Mouse (Mus musculus) forebrain, embryonic 10.5 days (tissue): ENCODE results near the gene Rufy1. TPM values are rescaled to one million over a fixed set of nuclear protein-coding genes. Genes with fewer than 3 reads are reported as not detected.

Experiments used
- DNase-seq: peaks from one replicate; pipeline ENCODE4 v3.0.0-alpha.2; 2017; ENCODE audit warnings: low spot score; ENCODE audit errors: extremely low spot score
- H3K27ac ChIP-seq: fragments of 300-500 bp; sonication (generic); 2 replicates; pipeline ENCODE4 v1.5.1; 2016; ENCODE audit warnings: mild to moderate bottlenecking
- H3K27me3 ChIP-seq: fragments of 300-500 bp; sonication (generic); 2 replicates; pipeline ENCODE4 v1.6.1; 2016; ENCODE audit warnings: mild to moderate bottlenecking; ENCODE audit not compliant: poor library complexity, severe bottlenecking
- H3K36me3 ChIP-seq: fragments of 300-500 bp; sonication (generic); replicated peaks from 2 replicates; pipeline ENCODE4 v1.6.1; 2016; ENCODE audit warnings: mild to moderate bottlenecking, moderate library complexity
- H3K4me1 ChIP-seq: fragments of 300-500 bp; sonication (generic); 2 replicates; pipeline ENCODE4 v1.6.1; 2016
- H3K4me3 ChIP-seq: fragments of 300-500 bp; sonication (generic); 2 replicates; pipeline ENCODE4 v1.5.1; 2016; ENCODE audit warnings: mild to moderate bottlenecking, moderate library complexity
- H3K9me3 ChIP-seq: fragments of 300-500 bp; sonication (generic); 2 replicates; pipeline ENCODE4 v1.6.1; 2016; ENCODE audit warnings: mild to moderate bottlenecking, moderate library complexity
- whole genome bisulfite sequencing: fragments of 180-500 bp; shearing (Covaris S2); methylation state at CpG from one replicate; pipeline ENCODE4 v1.1.7; 2016; 5-methylcytosine and 5-hydroxymethylcytosine counted together
- polyA plus RNA-seq: library from polyadenylated mRNA; unstranded; fragments of >200 nt; fragmentation: Nextera tagmentation; extraction: Ambion mirVana; gene quantifications from 2 replicates; pipeline ENCODE4 v1.2.1, GENCODE M21; 2016

Rufy1 gene
- polyA plus RNA-seq, 1 experiment from 2014 or later: 23.1 TPM

GRCm38 (mm10) chr11:50415563-50416241, 15.2 kb downstream of the Rufy1 start:
- no peak for DNase-seq
- 94% methylated on average over 6 of the region's 6 CpGs for WGBS
- Histone ChIP-seq H3K27ac (no peak overlapping the region), H3K27me3 (no peaks in the 10 kb centered on the region), H3K36me3 (peaks cover 66% of the 10 kb centered on the region), H3K4me3 (no peak overlapping the region), H3K4me1 (no peaks in the 10 kb centered on the region), H3K9me3 (no peaks in the 10 kb centered on the region)

- no peak for DNase-seq
- Histone ChIP-seq H3K4me3 (no peak overlapping the region), H3K4me1 (no peaks in the 10 kb centered on the region), H3K9me3 (no peaks in the 10 kb centered on the region), H3K27ac (no peak overlapping the region), H3K36me3 (peaks cover 74% of the 10 kb centered on the region), H3K27me3 (no peaks in the 10 kb centered on the region)
- WGBS: 76% methylated on average over 6 of the region's 6 CpGs
These were observed 23.7 kb downstream of the Rufy1 start for GRCm38 (mm10) chr11:50407235-50407634.

GRCm38 (mm10) chr11:50403367-50404014, 27.4 kb downstream of the Rufy1 start:
- Histone ChIP-seq H3K27me3 (no peaks in the 10 kb centered on the region), H3K4me3 (no peak overlapping the region), H3K27ac (no peak overlapping the region), H3K36me3 (peaks cover 82% of the 10 kb centered on the region), H3K4me1 (no peaks in the 10 kb centered on the region), H3K9me3 (no peaks in the 10 kb centered on the region)
- WGBS: 85% methylated on average over 10 of the region's 10 CpGs
- no peak for DNase-seq

GRCm38 (mm10) chr11:50402481-50402880, 28.4 kb downstream of the Rufy1 start:
- H3K27ac ChIP-seq: no peak overlapping the region
- no peaks in the 10 kb centered on the region for H3K27me3 ChIP-seq
- H3K9me3 ChIP-seq: no peaks in the 10 kb centered on the region
- H3K4me1 ChIP-seq: no peaks in the 10 kb centered on the region
- no peak for DNase-seq
- no peak overlapping the region for H3K4me3 ChIP-seq
- peaks cover 88% of the 10 kb centered on the region for H3K36me3 ChIP-seq
- 93% methylated on average over 3 of the region's 3 CpGs for WGBS

GRCm38 (mm10) chr11:50398803-50399202, 32.1 kb downstream of the Rufy1 start:
- peaks cover 91% of the 10 kb centered on the region for H3K36me3 ChIP-seq
- DNase-seq: no peak
- 91% methylated on average over 13 of the region's 13 CpGs for WGBS

GRCm38 (mm10) chr11:50397316-50397715, 33.6 kb downstream of the Rufy1 start:
- Histone ChIP-seq H3K9me3 (no peaks in the 10 kb centered on the region), H3K4me3 (no peak overlapping the region), H3K36me3 (peaks cover 90% of the 10 kb centered on the region), H3K27ac (no peak overlapping the region), H3K27me3 (no peaks in the 10 kb centered on the region), H3K4me1 (no peaks in the 10 kb centered on the region)
- WGBS: 79% methylated on average over 9 of the region's 9 CpGs
- DNase-seq: no peak

More at GRCm38 (mm10) chr11:50398803-50399202, 32.1 kb downstream of the Rufy1 start:
- Histone ChIP-seq H3K27ac (no peak overlapping the region), H3K27me3 (no peaks in the 10 kb centered on the region), H3K4me3 (no peak overlapping the region), H3K9me3 (no peaks in the 10 kb centered on the region), H3K4me1 (no peaks in the 10 kb centered on the region)

GRCm38 (mm10) chr11:50396766-50397307, 34.1 kb downstream of the Rufy1 start:
- no peak for DNase-seq
- H3K27me3 ChIP-seq: no peaks in the 10 kb centered on the region
- no peaks in the 10 kb centered on the region for H3K9me3 ChIP-seq
- no peaks in the 10 kb centered on the region for H3K4me1 ChIP-seq
- H3K36me3 ChIP-seq: peaks cover 90% of the 10 kb centered on the region
- no peak overlapping the region for H3K27ac ChIP-seq
- H3K4me3 ChIP-seq: no peak overlapping the region
- 89% methylated on average over 11 of the region's 11 CpGs for WGBS

- Histone ChIP-seq H3K27ac (no peak overlapping the region), H3K4me1 (no peaks in the 10 kb centered on the region), H3K27me3 (no peaks in the 10 kb centered on the region), H3K9me3 (no peaks in the 10 kb centered on the region), H3K36me3 (peaks cover 89% of the 10 kb centered on the region), H3K4me3 (no peak overlapping the region)
- DNase-seq: no peak
- 90% methylated on average over 7 of the region's 7 CpGs for whole genome bisulfite sequencing
These were observed 36.2 kb downstream of the Rufy1 start for GRCm38 (mm10) chr11:50394731-50395130.

- Histone ChIP-seq H3K9me3 (no peaks in the 10 kb centered on the region), H3K36me3 (peaks cover 87% of the 10 kb centered on the region), H3K4me1 (no peaks in the 10 kb centered on the region), H3K27ac (no peak overlapping the region), H3K4me3 (no peak overlapping the region), H3K27me3 (no peaks in the 10 kb centered on the region)
- DNase-seq: no peak
- 86% methylated on average over 6 of the region's 6 CpGs for WGBS
These were observed 37.6 kb downstream of the Rufy1 start for GRCm38 (mm10) chr11:50393306-50393705.

- DNase-seq: no peak
- no peak overlapping the region for H3K27ac ChIP-seq
- WGBS: 84% methylated on average over 4 of the region's 4 CpGs
- H3K4me3 ChIP-seq: no peak overlapping the region
- no peaks in the 10 kb centered on the region for H3K4me1 ChIP-seq
- H3K9me3 ChIP-seq: no peaks in the 10 kb centered on the region
- peaks cover 87% of the 10 kb centered on the region for H3K36me3 ChIP-seq
- H3K27me3 ChIP-seq: no peaks in the 10 kb centered on the region
These were observed 39.5 kb downstream of the Rufy1 start for GRCm38 (mm10) chr11:50391272-50391960.

- H3K36me3 ChIP-seq: peaks cover 94% of the 10 kb centered on the region
- DNase-seq: no peak
These were observed 41.3 kb downstream of the Rufy1 start for GRCm38 (mm10) chr11:50389616-50390015.

GRCm38 (mm10) chr11:50389011-50389410, 41.9 kb downstream of the Rufy1 start:
- H3K9me3 ChIP-seq: no peaks in the 10 kb centered on the region
- H3K4me1 ChIP-seq: no peaks in the 10 kb centered on the region
- no peaks in the 10 kb centered on the region for H3K27me3 ChIP-seq
- H3K36me3 ChIP-seq: peaks cover 94% of the 10 kb centered on the region
- no peak for DNase-seq
- H3K4me3 ChIP-seq: no peak overlapping the region
- no peak overlapping the region for H3K27ac ChIP-seq
- WGBS: 78% methylated on average over 3 of the region's 3 CpGs

More at GRCm38 (mm10) chr11:50389616-50390015, 41.3 kb downstream of the Rufy1 start:
- Histone ChIP-seq H3K27me3 (no peaks in the 10 kb centered on the region), H3K4me3 (no peak overlapping the region), H3K4me1 (no peaks in the 10 kb centered on the region), H3K9me3 (no peaks in the 10 kb centered on the region), H3K27ac (no peak overlapping the region)
- WGBS: 80% methylated on average over 5 of the region's 5 CpGs
